Mouse (Mus musculus) heart, adult 8-10 months (tissue): ENCODE measurements around the gene Dcaf7. TPM values are rescaled to one million over a fixed set of nuclear protein-coding genes. Genes with fewer than 3 reads are reported as not detected.
"Not testable (repeated sequence)": the region's sequence is repeated elsewhere in the genome, so short reads cannot be mapped to it uniquely, and the experiment has no call there.

Source experiments
- DNase-seq: peaks from one replicate; pipeline ENCODE4 v3.0.0; 2022; ENCODE audit warnings: low spot score
- total RNA-seq, 4 experiments: library from RNA; stranded (reverse); gene quantifications; 2 replicates each; pipeline ENCODE4 v1.2.4; 2022

Dcaf7 gene
- 10 to 100 TPM; 35.1 to 41.9 (median 38.4) TPM for total RNA-seq

GRCm38 (mm10) chr11:106036548-106037417, at the start of gene Dcaf7:
Gene Dcaf7 (plus strand): TSS chr11:106036872.
- peak; percentile 99 for DNase-seq

DNA sequence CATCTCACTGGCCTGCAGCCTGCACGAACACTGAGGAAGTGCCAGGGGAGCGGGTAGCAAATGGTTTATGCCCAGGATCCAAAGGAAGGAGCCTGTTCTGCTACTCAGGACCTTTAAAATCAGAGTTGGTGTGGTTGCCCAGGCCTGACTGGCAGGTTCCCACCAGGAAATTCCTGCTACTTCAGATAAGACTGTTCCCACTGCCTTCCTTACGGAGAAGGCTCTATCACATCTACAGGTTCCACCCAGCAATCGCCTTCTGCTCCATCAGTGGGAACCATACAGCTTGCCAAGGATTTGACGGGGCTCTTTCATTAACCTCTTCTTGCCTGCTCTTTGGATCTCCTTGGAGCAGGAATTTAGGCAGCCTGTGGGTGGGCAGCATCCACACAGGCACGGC, 49.2 kb upstream of the Dcaf7 start:
- DNase-seq, result no peak

GRCm38 (mm10) chr11:105989446-105989845, 47.2 kb upstream of the Dcaf7 start:
- no peak for DNase-seq

- no peak for DNase-seq
These were observed 46.4 kb upstream of the Dcaf7 start for GRCm38 (mm10) chr11:105990231-105990630.

- no peak for DNase-seq
These were observed 42.3 kb upstream of the Dcaf7 start, which contains the start of gene Ace3 for GRCm38 (mm10) chr11:105994375-105994774. Gene Ace3 (plus strand): TSS chr11:105994675.

GRCm38 (mm10) chr11:106000062-106000461, 36.6 kb upstream of the Dcaf7 start:
- no peak for DNase-seq

GRCm38 (mm10) chr11:106001718-106002117, 35.0 kb upstream of the Dcaf7 start:
- peak; percentile 22 for DNase-seq

- no peak for DNase-seq
These were observed 32.1 kb upstream of the Dcaf7 start for GRCm38 (mm10) chr11:106004576-106004975.

GRCm38 (mm10) chr11:106005970-106006369, 30.7 kb upstream of the Dcaf7 start:
- no peak for DNase-seq

GRCm38 (mm10) chr11:106007821-106008220, 28.9 kb upstream of the Dcaf7 start, which contains the start of gene Kcnh6:
Gene Kcnh6 (plus strand): TSS chr11:106008124.
- peak; percentile 38 for DNase-seq

DNA sequence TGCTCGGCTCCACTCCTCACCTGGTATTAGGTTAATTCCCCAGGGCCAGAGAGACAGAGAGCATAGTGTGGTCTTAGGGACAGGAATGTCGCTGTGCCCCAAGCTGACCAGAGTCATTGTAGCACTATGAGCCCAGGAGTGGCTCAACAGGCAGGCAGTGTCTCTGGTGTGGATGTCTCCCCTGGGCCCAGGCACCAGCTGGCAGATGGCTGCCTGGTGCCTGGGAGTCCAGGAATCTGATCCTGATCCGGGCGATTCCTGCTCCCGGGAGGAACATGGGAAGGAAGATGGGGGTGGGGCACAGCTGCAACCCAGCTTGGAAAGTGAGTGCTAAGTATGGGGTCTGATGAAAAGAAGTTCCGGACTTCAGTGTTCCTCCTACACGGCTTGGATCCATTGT, 24.0 kb upstream of the Dcaf7 start:
- DNase-seq, result no peak

DNA sequence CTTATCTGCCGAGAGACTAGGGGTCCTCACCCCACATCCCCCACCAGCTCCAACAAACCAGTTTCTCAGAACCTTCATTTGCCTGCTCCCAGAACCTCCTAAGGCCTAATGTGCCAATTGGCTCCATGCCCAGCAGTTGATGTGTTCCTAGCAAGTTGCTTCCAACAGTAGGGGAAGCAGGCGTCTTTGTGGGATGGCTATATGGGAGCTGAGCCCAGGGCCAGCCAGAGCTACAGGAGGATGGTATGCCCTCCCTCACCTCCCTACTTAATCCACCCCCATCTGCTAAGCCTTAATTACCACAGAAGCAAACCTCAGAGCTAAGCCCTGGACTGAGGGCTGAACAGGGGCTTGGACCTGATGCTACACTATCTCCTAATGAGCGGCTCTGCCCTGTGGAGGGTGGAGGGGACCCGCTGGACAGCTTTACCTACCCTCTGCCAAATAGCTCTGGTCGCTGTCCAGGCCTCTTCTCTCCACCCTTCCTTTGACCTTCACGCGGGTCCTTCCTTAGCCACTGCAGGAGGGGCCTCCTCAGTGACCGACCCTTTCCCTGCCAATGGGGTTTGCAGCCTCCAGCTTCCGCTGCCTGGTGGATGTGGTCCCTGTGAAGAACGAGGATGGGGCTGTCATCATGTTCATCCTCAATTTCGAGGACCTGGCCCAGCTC, 23.0 kb upstream of the Dcaf7 start:
- peak; percentile 27 for DNase-seq

GRCm38 (mm10) chr11:106016440-106016839, 20.2 kb upstream of the Dcaf7 start:
- DNase-seq, result no peak

- DNase-seq, result no peak
These were observed 16.5 kb upstream of the Dcaf7 start for GRCm38 (mm10) chr11:106020051-106020763.

DNA sequence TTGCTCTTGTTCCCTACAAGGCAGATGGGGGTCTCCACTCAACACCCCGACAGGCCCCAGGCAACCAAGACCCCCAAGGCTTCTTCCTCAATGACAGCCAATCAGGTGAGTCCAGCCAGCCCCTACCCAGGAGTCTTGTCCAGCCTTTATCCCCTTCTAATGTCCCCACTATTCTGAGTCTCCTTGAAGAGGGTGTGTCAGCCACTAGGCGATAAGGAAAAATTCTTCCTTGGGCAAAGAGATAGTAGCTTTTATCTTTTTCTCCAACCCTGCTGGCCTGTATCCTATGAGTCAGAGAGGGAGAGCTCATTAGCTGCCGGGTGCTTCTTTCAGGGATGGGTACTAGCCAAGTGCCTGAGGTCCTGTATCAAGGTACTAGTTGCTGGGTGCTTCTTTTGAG, 10.9 kb upstream of the Dcaf7 start:
- no peak for DNase-seq

DNA sequence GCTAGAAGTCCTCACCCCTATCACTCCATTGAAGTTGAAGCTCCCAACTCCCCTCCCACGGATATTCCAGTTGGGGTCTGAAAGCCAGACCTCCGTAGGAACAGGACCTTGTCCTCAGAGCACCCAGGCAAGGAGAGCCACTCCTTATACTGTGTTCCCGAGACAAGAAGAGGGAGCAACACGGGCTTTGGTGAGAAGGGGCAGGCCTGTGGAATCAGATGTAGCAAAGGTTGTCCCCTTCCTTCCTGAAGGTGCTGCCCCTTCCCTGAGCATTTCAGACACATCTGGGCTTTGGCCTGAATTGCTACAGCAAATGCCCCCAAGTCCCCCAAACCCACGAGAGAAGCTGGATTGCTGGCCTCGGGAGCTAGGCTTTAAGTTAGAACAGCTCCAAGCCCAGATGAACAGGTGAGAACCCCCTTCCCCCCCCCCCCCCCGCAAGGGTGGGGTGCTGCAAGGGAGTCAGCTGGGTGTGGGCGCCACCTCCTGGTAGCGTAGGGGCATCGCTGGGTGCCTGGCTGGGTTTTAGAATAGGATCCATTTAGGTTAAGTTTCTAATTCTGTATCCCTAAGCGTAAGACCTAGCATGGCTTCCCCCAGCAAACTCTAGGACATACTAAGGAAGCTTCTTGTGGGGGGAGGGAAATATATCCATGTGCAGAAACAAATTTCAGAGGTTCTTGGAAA, 10.1 kb upstream of the Dcaf7 start:
- DNase-seq, result peak; percentile 28

- no peak for DNase-seq
These were observed 9.1 kb upstream of the Dcaf7 start for GRCm38 (mm10) chr11:106027607-106028006.

- not testable (repeated sequence) for DNase-seq
These were observed 4.6 kb upstream of the Dcaf7 start for GRCm38 (mm10) chr11:106032074-106032473.

- DNase-seq, result no peak
These were observed 3.2 kb upstream of the Dcaf7 start for GRCm38 (mm10) chr11:106033491-106033919.

- DNase-seq, result no peak
These were observed 1.7 kb upstream of the Dcaf7 start for GRCm38 (mm10) chr11:106034986-106035385.

DNA sequence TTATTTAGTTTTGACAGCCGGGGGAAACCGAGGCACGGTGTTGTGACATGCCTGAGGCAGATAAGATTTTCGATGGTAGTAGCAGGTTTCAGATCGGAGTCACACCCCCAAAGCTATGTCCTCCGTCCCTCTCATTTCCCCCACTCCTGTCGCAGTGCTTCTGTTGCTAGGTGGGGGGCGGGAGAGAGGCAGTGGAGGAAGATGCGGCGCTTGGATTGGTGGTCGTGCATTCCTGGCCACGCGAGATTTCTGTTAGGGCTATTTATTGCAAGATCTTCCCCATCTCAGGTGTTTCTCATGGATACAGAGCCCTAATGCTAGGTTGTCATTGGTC, 713 bp downstream of the Dcaf7 start:
- no peak for DNase-seq

- DNase-seq, result no peak
These were observed 7.7 kb downstream of the Dcaf7 start for GRCm38 (mm10) chr11:106044349-106044748.
